Mouse (Mus musculus): Measurements from ENCODE around the gene Hsd17b1.

- TF ChIP-seq POLR2A (IDR thresholded peaks at IDR 0.05; ENCODE audit: borderline replicate concordance, extremely low read depth, insufficient read depth, insufficient read length, poor library complexity, severe bottlenecking): no peak
- no peak for TF ChIP-seq CTCF (IDR thresholded peaks at IDR 0.05; ENCODE audit: borderline replicate concordance, extremely low read depth, insufficient read depth, insufficient read length)
These were observed 43.4 kb upstream of the Hsd17b1 start for GRCm38 (mm10) chr11:101034614-101035327.

All from brain, embryonic 14.5 days (tissue).